Mouse (Mus musculus): ENCODE data around the gene Chchd10. TPM values are rescaled to one million over a fixed set of nuclear protein-coding genes. Genes with fewer than 3 reads are reported as not detected.
"Not testable (repeated sequence)": the region's sequence is repeated elsewhere in the genome, so short reads cannot be mapped to it uniquely, and the experiment has no call there.

Gene Chchd10
- 787 and 1,051 TPM in 2 replicates for total RNA-seq (2021)
- long read RNA-seq, transcript Chchd10-202 (2 exons, 405 nt), result minor isoform, 5 of 820 reads
- long read RNA-seq, transcript Chchd10-201 (4 exons, 939 nt), result major isoform, 775 of 820 reads
- long read RNA-seq, partial matches to known transcripts, result 35 of 820 reads
- long read RNA-seq, other reads (novel, unspliced or antisense), result 5 of 820 reads

GRCm38 (mm10) chr10:75932891-75933290 is at the start of gene Chchd10:
Chchd10 (plus strand) TSS chr10:75933130.
- no peak for DNase-seq

GRCm38 (mm10) chr10:75883232-75883552 is 49.7 kb upstream of the Chchd10 start:
- DNase-seq, result peak; percentile 72

GRCm38 (mm10) chr10:75884742-75885141 is 48.2 kb upstream of the Chchd10 start:
- no peak for DNase-seq

- DNase-seq, result not testable (repeated sequence)
Measured at GRCm38 (mm10) chr10:75887504-75887903, 45.4 kb upstream of the Chchd10 start.

GRCm38 (mm10) chr10:75889406-75890153 is 43.4 kb upstream of the Chchd10 start:
- DNase-seq, result no peak

GRCm38 (mm10) chr10:75893089-75893750 is 39.7 kb upstream of the Chchd10 start, which contains the start of gene Derl3:
Derl3 (plus strand) TSS chr10:75893413.
- DNase-seq, result peak; percentile 94

GRCm38 (mm10) chr10:75894601-75895000 is 38.3 kb upstream of the Chchd10 start:
- no peak for DNase-seq

GRCm38 (mm10) chr10:75895730-75896129 is 37.2 kb upstream of the Chchd10 start:
- DNase-seq, result no peak

GRCm38 (mm10) chr10:75896208-75896607 is 36.7 kb upstream of the Chchd10 start:
- DNase-seq, result no peak

- peak; percentile 81 for DNase-seq
Measured at GRCm38 (mm10) chr10:75897373-75897772, 35.6 kb upstream of the Chchd10 start.

GRCm38 (mm10) chr10:75898039-75898564 is 34.8 kb upstream of the Chchd10 start:
- DNase-seq, result no peak

- peak; percentile 65 for DNase-seq
Measured at GRCm38 (mm10) chr10:75898846-75899245, 34.1 kb upstream of the Chchd10 start.

- no peak for DNase-seq
Measured at GRCm38 (mm10) chr10:75904391-75904790, 28.5 kb upstream of the Chchd10 start.

GRCm38 (mm10) chr10:75906882-75907281 is 26.0 kb upstream of the Chchd10 start:
- DNase-seq, result no peak

GRCm38 (mm10) chr10:75910698-75911097 is 22.2 kb upstream of the Chchd10 start:
- DNase-seq, result no peak

GRCm38 (mm10) chr10:75913013-75913589 is 19.8 kb upstream of the Chchd10 start:
- DNase-seq, result no peak

- DNase-seq, result no peak
Measured at GRCm38 (mm10) chr10:75915557-75915956, 17.4 kb upstream of the Chchd10 start.

- DNase-seq, result no peak
Measured at GRCm38 (mm10) chr10:75916840-75917239, 16.1 kb upstream of the Chchd10 start.

GRCm38 (mm10) chr10:75919026-75919425 is 13.9 kb upstream of the Chchd10 start:
- DNase-seq, result no peak

GRCm38 (mm10) chr10:75921026-75921725 is 11.8 kb upstream of the Chchd10 start, which contains the start of gene Smarcb1:
Smarcb1 (minus strand) TSS chr10:75921617.
- peak; percentile 95 for DNase-seq

GRCm38 (mm10) chr10:75921726-75922560 is 11.0 kb upstream of the Chchd10 start:
- no peak for DNase-seq
